Mouse (Mus musculus) G1E (cell line): ENCODE data around the gene Egfl6.

Source experiments
- CTCF ChIP-seq: IDR thresholded peaks from 2 replicates; pipeline ENCODE4 v1.5.1; 2012; ENCODE audit warnings: low read depth, low read length, inconsistent platforms, mixed read lengths
- GATA1 ChIP-seq: IDR thresholded peaks from 2 replicates; pipeline ENCODE4 v1.6.1; 2012; ENCODE audit warnings: borderline replicate concordance, low read length, inconsistent platforms, mixed read lengths
- GATA2 ChIP-seq: IDR thresholded peaks from 2 replicates; pipeline ENCODE4 v1.6.1; 2012; ENCODE audit warnings: low read depth, low read length, inconsistent platforms, borderline replicate concordance
- POLR2AphosphoS5 ChIP-seq: IDR thresholded peaks from 2 replicates; pipeline ENCODE4 v1.6.1; 2012; ENCODE audit warnings: low read depth, low read length, inconsistent platforms; ENCODE audit not compliant: insufficient replicate concordance
- TAL1 ChIP-seq: conservative IDR thresholded peaks from 2 replicates; pipeline ENCODE4 v1.6.1; 2012; ENCODE audit warnings: low read depth, low read length, inconsistent platforms, mixed read lengths

DNA sequence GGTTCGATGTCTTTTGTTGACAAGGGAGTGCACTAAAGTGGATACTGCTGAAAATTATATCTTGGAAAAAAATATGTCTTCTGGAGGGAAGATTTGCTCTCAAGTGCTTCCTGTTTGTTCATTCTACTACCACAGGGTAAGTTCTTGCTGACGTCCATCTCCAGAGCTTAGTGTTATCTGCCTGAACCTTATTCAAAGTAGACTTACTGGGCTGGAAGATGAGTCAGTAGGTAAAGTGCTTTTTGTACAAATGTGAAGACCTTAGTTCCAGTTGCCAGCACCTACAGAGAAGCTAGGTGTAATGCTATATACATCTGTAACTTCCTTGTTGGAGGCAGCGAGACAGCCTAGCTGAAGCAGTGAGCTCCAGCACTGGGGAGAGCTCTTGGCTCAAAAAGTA, 69.6 kb downstream of the Egfl6 start:
- TF ChIP-seq CTCF (no peak), GATA1 (no peak), POLR2AphosphoS5 (no peak), GATA2 (no peak), TAL1 (no peak)
